Mouse (Mus musculus) testis, adult 2 months (tissue): Measurements from ENCODE around the gene Nphs2.

Experiments used
- CTCF ChIP-seq: fragments of 200-500 bp; IDR thresholded peaks from 2 replicates; pipeline ENCODE4 v1.5.1; 2012; ENCODE audit warnings: low read depth, mild to moderate bottlenecking, inconsistent platforms, low read length, moderate library complexity; ENCODE audit not compliant: control insufficient read depth, insufficient read depth, insufficient replicate concordance
- POLR2A ChIP-seq: fragments of 200-500 bp; IDR thresholded peaks from 2 replicates; pipeline ENCODE4 v1.6.1; 2012; ENCODE audit warnings: low read depth, mild to moderate bottlenecking, inconsistent platforms, low read length, moderate library complexity; ENCODE audit not compliant: control insufficient read depth

DNA sequence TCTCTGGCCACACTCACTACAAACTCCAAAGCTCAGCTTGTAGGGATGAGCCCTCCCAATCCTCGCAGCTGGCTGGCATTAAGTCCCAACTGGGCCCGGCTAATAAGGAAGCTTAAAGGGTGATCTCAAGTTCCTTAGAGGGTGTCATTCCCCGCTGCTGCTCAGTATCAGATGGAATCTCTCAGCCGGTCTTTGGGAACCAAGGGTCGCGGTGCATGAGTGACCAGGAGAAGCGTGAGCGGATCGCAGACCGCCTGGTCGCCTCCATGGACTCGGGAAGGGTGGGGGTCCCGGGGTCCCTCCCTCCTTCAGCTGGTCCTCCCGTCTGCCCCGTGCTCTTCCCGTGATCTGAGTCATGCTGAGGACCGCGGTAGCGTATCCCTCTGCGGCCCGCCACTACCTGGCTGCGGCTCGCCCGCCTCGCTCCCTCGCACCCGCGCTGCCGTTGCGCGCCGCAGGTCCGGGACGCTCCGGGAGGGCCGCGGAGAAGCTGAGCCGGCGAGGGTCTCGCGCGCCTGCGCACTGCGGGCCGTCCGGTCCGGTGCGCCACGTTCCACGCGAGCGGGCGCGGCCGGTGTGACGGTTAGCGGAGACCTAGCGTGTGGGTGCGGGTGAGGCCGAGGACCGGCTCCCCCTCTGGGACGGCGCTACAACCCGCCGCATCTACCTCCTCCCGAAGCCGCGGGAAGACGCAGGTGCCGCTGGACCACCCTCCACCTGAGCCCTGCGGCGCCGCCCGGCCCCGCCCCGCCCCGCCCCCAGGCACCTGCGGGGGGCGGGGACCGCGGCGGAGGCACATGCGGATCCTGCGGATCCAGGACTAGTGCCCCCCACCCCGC, 7.4 kb upstream of the Nphs2 start, which contains the start of gene Tdrd5:
- TF ChIP-seq CTCF (no peak), POLR2A (peak; percentile 91)
